8 mouse cellular contexts compared by ENCODE assay signal in genomic region chr7:43465344-43466098, GRCm38 (mm10). TPM values are rescaled to one million over a fixed set of nuclear protein-coding genes. Genes with fewer than 3 reads are reported as not detected.
A peak's percentile ranks its signal among the peaks of the same experiment; 100 is the strongest.
DNase-seq lines count a peak whose midpoint lies in the region; ATAC-seq and TF ChIP-seq lines count a peak whose summit lies in the region.

No protein-coding gene starts in this region.

- intact Hi-C loops in gastrocnemius, adult 2 months (cut with DNase I), result loop anchor here (1.0 to 10.0 kb wide), 3 partner anchors 17 to 119 kb away; no protein-coding TSS in a partner anchor

- H3K9ac ChIP-seq in hindbrain, embryonic 16.5 days (ENCODE audit: low read depth, low read length), result peak overlapping the region; percentile 66

- under 1% methylated on average over 33 of the region's 33 CpGs for WGBS in hindbrain, embryonic 16.5 days

- peak; percentile 91 to 96 for DNase-seq in adrenal gland, adult (ENCODE audit: inconsistent age in 2 of 2, low spot score in 1 of 2)
- DNase-seq in gastrocnemius, adult 2 months, result peak; percentile 88
- peak; percentile 63 to 82 for DNase-seq in left cerebral cortex, adult 9 months (ENCODE audit: low spot score in 2 of 2)
- DNase-seq in right cerebral cortex, adult 2 months (ENCODE audit: low spot score in 2 of 2), result peak; percentile 68 to 78
- peak; percentile 43 for DNase-seq in urinary bladder, postnatal 10 days (ENCODE audit: low spot score)

- H3K9me3 ChIP-seq in hindbrain, embryonic 16.5 days (ENCODE audit: control insufficient read depth, low read length), result no peaks in the 10 kb centered on the region
- no peaks in the 10 kb centered on the region for H3K9me3 ChIP-seq in megakaryocyte, embryonic 14.5 days

- H3K4me3 ChIP-seq in cortical plate, adult 2 months (ENCODE audit: insufficient read depth, low read length), result peak overlapping the region; percentile 46
- peak overlapping the region; percentile 83 for H3K4me3 ChIP-seq in gastrocnemius, adult 2 months
- H3K4me3 ChIP-seq in hindbrain, embryonic 16.5 days (ENCODE audit: low read length), result peak overlapping the region; percentile 56
- H3K4me3 ChIP-seq in megakaryocyte, embryonic 14.5 days (replicated peaks), result peak overlapping the region; percentile 96

- H3K4me1 ChIP-seq in cortical plate, adult 2 months (ENCODE audit: control insufficient read depth, insufficient read depth, low read length), result no peaks in the 10 kb centered on the region
- peaks cover 4% of the 10 kb centered on the region; the same call in 1 of the 2 replicates for H3K4me1 ChIP-seq in hindbrain, embryonic 16.5 days (ENCODE audit: control insufficient read depth, insufficient read depth, low read depth, low read length)
- H3K4me1 ChIP-seq in megakaryocyte, embryonic 14.5 days, result peaks cover 39% of the 10 kb centered on the region

- H3K27ac ChIP-seq in cortical plate, adult 2 months (ENCODE audit: insufficient read depth, low read length), result no peak overlapping the region
- H3K27ac ChIP-seq in gastrocnemius, adult 2 months, result peak overlapping the region; percentile 62
- H3K27ac ChIP-seq in hindbrain, embryonic 16.5 days (ENCODE audit: low read depth, low read length), result peak overlapping the region; percentile 70

- no peak for TF ChIP-seq POLR2A in cortical plate, adult 2 months (IDR thresholded peaks at IDR 0.05; ENCODE audit: extremely low read depth, insufficient read depth, low read length)

- peak overlapping the region; percentile 89 for H3K4me2 ChIP-seq in hindbrain, embryonic 16.5 days (ENCODE audit: low read length)

- peaks cover 7% of the 10 kb centered on the region for H3K27me3 ChIP-seq in hindbrain, embryonic 16.5 days (replicated peaks; ENCODE audit: control insufficient read depth, insufficient read depth, low read length)
- peaks cover 11% of the 10 kb centered on the region for H3K27me3 ChIP-seq in megakaryocyte, embryonic 14.5 days (replicated peaks)

- no peaks in the 10 kb centered on the region for H3K36me3 ChIP-seq in hindbrain, embryonic 16.5 days (ENCODE audit: control insufficient read depth, insufficient read depth, low read length)
- peaks cover 19% of the 10 kb centered on the region for H3K36me3 ChIP-seq in megakaryocyte, embryonic 14.5 days (replicated peaks; ENCODE audit: low read length)

- TF ChIP-seq CTCF in cortical plate, adult 2 months (IDR thresholded peaks at IDR 0.05; ENCODE audit: extremely low read depth, insufficient read depth, low read length), result no peak
- TF ChIP-seq CTCF in gastrocnemius, adult 2 months (IDR thresholded peaks at IDR 0.05), result peak; percentile 44

- ATAC-seq in hindbrain, embryonic 16.5 days, result peak; percentile 91

RNA-seq across cellular contexts. Expression of gene Vsig10l, which starts 2.6 kb away (rescaled TPM):
- polyA plus RNA-seq in cortical plate, adult 2 months (2012; rRNA removed), result 1.7 and 3.2 TPM in 2 replicates
- 1 to 10 TPM; 1.7 to 2.3 TPM for total RNA-seq in gastrocnemius, adult 2 months (2021)
- polyA plus RNA-seq in hindbrain, embryonic 16.5 days (2015; fragmentation: Nextera tagmentation; extraction: Ambion mirVana), result 20.4 and 26.1 TPM in 2 replicates
- polyA plus RNA-seq in megakaryocyte, embryonic 14.5 days (2012; ENCODE audit: insufficient read depth, low replicate concordance), result 3.3 and 9.4 TPM in 2 replicates

RNA-seq across cellular contexts. Expression of gene Gm45233, which starts 21.6 kb away (rescaled TPM):
- polyA plus RNA-seq in cortical plate, adult 2 months (2012; rRNA removed), result 0.78 and 2.1 TPM in 2 replicates
- total RNA-seq in gastrocnemius, adult 2 months (2021), result 1 to 10 TPM in 1 of 2 experiments, under 1 TPM in 1; 0.45 to 1.2 TPM
- 0.49 TPM in 1 of 2 replicates, not detected in the other for polyA plus RNA-seq in hindbrain, embryonic 16.5 days (2015; fragmentation: Nextera tagmentation; extraction: Ambion mirVana)
- 0.75 TPM in 1 of 2 replicates, not detected in the other for polyA plus RNA-seq in megakaryocyte, embryonic 14.5 days (2012; ENCODE audit: insufficient read depth, low replicate concordance)

RNA-seq across cellular contexts. Expression of gene Etfb, which starts 21.6 kb away (rescaled TPM):
- 89.4 and 94.5 TPM in 2 replicates for polyA plus RNA-seq in cortical plate, adult 2 months (2012; rRNA removed)
- total RNA-seq in gastrocnemius, adult 2 months (2021), result 100 to 1,000 TPM; 221 to 447 TPM
- polyA plus RNA-seq in hindbrain, embryonic 16.5 days (2015; fragmentation: Nextera tagmentation; extraction: Ambion mirVana), result 140 and 142 TPM in 2 replicates
- polyA plus RNA-seq in megakaryocyte, embryonic 14.5 days (2012; ENCODE audit: insufficient read depth, low replicate concordance), result 68.1 and 368 TPM in 2 replicates

RNA-seq across cellular contexts. Expression of gene Iglon5, which starts 24.4 kb away (rescaled TPM):
- 42.2 and 46.0 TPM in 2 replicates for polyA plus RNA-seq in cortical plate, adult 2 months (2012; rRNA removed)
- under 1 TPM; 0.20 to 0.28 TPM for total RNA-seq in gastrocnemius, adult 2 months (2021)
- polyA plus RNA-seq in hindbrain, embryonic 16.5 days (2015; fragmentation: Nextera tagmentation; extraction: Ambion mirVana), result 9.7 and 12.0 TPM in 2 replicates
- not detected in 2 replicates for polyA plus RNA-seq in megakaryocyte, embryonic 14.5 days (2012; ENCODE audit: insufficient read depth, low replicate concordance)

RNA-seq across cellular contexts. Expression of gene Cldnd2, which starts 24.9 kb away (rescaled TPM):
- not detected in 2 replicates for polyA plus RNA-seq in cortical plate, adult 2 months (2012; rRNA removed)
- total RNA-seq in gastrocnemius, adult 2 months (2021), result not detected
- not detected in 2 replicates for polyA plus RNA-seq in hindbrain, embryonic 16.5 days (2015; fragmentation: Nextera tagmentation; extraction: Ambion mirVana)
- not detected in 2 replicates for polyA plus RNA-seq in megakaryocyte, embryonic 14.5 days (2012; ENCODE audit: insufficient read depth, low replicate concordance)

Comparison
In these comparisons a context has a peak if more than half of its experiments do, and no peak if none do; other contexts are left out.
1. DNase-seq: peak in every context shown above with its lines; median percentile 94 in adrenal gland, adult; 88 in gastrocnemius, adult 2 months; 73 in right cerebral cortex, adult 2 months; 72 in left cerebral cortex, adult 9 months; 43 in urinary bladder, postnatal 10 days.
2. H3K4me3 ChIP-seq: peak in every context shown above with its lines; median percentile 96 in megakaryocyte, embryonic 14.5 days; 83 in gastrocnemius, adult 2 months; 56 in hindbrain, embryonic 16.5 days; 46 in cortical plate, adult 2 months.